Mouse (Mus musculus): Measurements from ENCODE around the gene Ing2.
A peak's percentile ranks its signal among the peaks of the same experiment; 100 is the strongest.

Ing2 gene

DNA sequence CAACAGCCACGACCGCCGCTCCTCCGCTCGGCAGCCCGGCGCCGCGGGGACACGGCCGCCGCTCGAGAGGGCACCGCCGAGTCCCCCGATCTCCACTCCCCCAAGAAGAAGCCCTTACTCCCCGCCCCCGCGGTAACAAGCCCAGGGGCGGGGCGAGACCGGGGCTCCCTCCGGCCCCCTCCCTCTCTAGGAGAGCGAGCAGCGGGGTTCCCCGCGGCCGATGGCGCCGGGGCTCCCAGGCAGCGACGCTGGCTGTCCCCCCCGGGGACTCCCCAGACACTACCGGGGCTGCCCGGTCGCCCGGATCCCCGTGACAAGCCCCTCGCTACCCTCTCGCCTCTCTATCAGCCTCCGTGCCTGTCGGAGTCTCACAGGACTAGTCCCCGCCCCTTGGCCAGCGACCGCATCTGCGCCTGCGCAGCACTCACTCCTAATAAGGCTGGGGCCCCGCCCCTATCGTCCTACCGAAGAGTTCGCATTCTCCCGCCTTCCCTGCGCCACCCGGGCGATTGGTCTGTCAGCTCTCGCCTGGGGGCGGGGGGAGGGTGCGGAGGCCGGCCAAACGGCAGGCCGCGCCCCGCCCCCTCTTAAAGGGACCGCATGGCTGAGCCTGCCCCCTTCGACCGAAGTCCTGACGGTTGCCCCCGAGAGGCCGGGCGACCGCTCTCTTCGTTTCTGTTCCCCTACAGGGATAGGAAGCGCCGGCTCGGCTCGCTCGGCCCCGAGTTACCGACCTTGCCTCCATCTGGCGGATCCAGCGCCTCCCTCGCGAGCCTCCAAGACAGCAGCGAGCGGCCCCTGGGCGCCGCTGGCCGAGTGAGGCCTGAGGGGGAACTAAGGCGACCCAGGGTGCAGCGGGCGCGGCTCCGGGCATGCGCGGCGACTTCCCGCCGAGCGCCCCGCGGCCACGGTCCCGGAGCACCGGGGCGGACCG, at the start of gene Ing2:
Gene Ing2 (minus strand): TSS at position 780 of the 934 bp plus-strand sequence.
- peak; percentile 100 for DNase-seq

DNA sequence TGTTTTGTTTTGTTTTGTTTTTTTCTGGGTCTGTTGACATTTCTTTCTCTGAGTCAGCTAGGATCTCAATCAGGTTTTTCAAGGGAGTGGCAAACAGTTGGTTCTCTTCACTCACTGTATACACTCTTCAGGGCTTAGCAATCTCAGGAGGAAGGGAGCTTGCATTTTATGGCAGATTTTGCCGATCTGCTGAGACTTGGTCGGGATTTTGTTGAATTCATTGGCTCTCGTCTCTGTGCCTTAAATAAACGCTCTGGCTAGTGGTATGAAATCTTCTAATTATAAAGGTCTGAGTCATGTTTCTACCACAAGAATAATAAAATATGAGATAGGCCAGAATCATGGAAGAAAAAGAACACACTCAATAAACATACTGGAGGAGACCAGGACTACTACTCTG, 46.3 kb upstream of the Ing2 start:
- no peak for DNase-seq

DNA sequence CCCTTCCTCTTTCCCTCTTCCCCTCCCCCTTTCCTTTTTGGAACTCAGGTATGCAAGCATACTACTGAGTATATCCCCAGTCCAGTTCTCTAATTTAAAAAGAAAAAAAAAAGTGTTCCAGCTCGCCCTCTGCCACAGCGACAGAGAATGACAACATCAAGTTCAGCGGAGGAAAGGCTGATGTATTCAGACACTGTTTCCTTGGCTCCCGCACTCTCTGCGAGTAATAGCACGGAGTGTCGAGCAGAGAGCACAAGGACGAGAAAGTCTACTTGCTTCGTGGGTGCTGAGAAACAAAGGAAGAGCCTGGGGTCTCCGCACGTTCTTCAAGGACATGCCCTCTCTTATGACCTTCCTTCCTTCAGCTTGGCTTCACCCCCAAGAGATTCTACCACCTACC, 43.3 kb upstream of the Ing2 start:
- DNase-seq: no peak

DNA sequence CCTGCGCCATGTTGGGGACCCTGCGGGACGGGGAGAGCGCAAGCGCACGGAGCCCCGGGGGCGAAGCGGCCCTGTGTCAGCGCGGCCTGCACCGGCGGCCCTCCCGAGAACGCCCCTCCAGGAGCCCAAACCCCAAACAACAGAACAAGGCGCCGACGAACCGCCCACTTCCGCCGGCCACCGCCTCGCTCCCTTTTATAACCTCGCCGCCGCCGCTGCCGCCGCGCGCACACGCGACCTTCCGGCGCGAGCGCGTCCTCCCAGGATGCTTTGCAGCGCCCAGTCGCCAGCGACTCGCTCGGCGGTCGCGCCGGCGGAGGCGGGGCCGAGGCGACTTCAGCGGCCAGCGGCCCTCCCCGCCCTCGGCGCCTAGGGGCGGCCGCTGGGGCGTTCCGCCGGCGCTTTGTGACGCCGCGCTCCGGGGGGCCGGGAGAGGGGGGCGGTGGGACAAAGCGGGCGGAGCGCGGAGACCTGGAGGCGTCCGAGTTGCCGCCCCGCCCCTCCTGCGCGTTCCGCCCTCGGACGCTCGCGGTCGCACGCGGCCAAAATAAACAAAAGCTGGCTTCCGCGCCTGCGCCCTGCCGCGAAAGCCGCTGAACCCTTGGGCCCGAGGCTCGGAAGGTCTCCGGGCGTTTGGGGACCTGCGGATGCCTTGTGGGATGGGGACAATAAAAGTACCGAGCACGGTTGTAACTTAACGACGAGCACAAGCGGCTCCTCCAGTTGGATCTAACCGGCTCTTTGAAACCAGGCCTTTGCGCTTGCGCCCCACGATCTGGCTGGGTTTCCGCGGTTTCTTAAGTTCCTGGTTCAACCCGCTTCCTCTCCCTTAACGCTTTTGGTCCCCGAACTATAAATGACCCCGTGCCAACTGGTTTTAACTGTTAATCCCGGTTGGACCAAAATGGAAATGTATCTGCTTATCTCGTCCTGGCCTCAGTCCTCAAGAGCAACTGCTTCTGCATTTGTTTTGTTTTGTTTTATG, 38.7 kb upstream of the Ing2 start, which contains the start of gene Cdkn2aip:
Gene Cdkn2aip (minus strand): TSS at position 172 of the 985 bp plus-strand sequence.
- DNase-seq: peak; percentile 95 to 97

DNA sequence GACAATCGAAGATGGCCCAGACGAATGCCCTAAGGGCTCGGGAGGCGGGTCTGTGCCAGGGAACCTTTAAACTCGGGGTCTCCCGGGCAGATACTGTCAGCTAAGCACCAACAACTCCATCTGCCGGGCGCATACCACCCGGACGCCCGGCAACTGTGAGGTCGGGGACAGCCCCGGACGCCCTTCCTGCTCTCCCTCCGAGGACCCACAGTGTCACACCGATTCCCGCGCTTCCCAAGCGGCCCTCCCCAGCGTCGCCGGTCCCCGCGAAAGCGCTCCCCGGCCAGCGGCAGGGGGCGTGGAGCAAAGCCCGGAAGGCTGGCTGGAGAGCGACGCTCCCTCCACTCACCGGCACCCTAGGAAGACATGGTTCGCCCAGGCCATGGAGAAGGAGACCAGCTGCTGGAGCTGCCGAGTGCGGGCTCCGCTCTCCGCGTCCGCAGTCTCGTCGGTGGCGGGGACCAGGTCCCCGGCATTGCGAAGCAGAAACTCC, 37.9 kb upstream of the Ing2 start:
- DNase-seq: no peak

DNA sequence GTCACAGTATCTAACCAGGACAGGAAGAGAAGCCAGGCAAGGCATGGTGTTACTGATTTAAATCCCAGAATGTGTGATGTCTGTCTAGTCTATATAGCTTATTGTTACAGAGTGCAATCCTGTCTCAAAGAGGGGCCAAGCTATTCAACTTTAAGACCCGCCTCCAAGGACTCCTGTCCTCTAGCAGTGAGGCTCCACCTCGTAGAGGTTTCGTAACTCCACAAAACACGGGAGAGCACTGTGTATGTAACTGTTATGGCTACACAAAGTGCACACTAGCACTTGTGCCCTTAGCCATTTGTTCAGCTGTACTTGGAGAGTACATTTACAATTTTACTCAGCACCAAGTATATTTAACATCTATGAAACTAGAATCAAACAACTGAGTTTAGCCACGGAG, 32.8 kb upstream of the Ing2 start:
- DNase-seq: no peak

DNA sequence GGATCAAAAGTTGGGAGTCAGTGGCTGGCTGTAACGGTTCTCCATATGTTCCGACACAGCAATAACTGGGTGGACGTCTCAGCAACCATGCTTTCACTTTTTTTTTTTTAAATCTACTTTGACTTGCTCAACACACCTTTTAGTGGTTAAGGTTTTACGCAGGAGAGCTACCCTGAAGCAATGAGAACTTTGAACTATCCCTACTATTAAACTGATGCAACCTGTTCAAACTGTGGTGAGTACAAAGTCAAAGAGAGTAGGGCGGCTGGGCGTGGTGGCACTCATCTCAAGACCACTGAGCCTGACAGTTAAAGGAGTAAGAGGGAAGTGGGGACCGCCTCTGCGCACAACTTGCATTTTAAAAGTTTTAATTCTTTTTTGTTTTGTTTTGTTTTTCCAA, 31.4 kb upstream of the Ing2 start:
- DNase-seq: no peak

DNA sequence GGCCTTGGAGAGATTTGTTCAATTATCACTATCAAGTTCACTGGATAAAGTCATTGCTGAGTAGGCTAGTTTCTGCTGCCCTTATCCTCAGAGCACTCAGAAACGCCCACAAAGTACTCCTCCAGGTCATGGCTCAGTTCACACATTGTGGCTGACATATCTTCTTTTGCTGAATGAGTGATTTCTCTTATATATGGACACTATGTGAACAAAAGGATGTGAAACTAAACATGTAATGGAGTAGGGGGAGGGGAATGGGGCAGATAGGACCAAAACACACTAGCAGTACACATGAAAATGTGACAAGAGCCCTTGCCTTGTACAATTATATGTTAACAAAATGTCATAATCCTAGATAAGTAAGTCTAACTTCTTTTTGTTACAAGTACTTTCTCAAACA, 27.0 kb upstream of the Ing2 start:
- DNase-seq: no peak

DNA sequence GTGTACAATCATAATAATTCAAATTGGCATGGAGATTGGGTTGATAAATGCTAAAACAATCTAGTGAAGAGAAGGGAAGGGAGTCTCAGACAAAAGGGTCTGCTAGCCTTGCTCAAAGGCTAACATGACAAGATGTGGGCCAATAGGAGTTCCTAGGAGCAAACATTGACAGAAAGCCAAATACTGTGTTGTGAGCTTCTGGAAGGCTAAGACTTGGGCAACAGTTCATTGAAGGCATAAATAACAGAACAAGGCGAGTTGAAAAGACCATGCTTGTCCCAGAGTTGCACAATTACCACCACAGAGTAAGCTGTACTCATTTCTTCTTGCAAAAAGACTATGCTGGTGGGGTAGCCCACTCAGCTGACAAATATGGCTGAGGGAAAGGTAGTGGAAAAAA, 22.3 kb upstream of the Ing2 start:
- no peak for DNase-seq

DNA sequence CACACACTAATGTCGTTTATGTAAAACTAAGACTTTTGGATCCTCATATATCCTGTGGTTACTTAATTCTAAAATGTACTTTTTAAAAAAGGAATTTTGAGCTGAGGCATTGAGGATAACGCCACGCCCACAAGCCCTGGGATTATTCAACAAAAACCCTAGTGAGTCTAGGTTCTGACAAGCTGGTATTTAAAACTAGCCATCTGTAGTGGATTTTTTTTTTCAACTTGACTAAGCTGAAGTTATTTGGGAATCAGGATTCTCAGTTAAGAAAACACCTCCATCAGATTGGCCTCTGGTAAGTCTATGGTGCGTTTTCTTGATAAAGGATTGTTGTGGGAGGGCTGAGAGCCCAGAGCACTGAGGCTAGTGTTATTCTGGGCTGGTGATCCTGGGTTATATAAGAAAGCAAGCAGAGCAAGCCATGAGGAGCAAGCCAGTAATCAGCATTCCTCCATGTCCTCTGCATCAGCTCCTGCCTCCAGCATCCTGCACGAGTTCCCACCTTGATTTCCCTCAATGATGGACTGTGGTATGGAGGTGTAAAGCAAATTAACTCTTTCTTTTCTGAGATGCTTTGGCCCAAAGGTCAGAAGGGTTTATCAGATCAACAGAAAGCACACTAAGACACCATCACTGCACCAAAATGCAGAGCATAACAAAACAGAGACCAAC, 20.2 kb upstream of the Ing2 start:
- no peak for DNase-seq

DNA sequence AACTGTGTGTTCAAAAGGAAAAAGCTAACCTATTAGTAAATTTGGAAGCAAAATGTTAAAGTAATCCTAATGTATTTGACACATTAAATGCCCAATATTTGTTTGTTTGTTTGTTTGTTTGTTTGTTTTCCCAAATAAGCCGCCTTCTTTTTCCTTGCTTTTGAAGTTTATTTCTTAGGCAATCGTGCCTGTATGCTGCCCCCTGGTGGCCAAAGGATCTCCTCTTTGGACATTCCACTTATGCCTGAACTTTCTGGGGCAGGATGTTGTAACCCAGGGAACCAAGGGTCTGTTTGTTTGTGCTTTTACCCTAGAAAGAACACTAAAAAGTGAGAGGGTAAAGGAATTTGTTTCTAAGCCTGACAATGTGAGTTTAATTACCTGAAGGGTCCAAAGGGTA, 17.8 kb upstream of the Ing2 start:
- peak; percentile 88 to 96 for DNase-seq

DNA sequence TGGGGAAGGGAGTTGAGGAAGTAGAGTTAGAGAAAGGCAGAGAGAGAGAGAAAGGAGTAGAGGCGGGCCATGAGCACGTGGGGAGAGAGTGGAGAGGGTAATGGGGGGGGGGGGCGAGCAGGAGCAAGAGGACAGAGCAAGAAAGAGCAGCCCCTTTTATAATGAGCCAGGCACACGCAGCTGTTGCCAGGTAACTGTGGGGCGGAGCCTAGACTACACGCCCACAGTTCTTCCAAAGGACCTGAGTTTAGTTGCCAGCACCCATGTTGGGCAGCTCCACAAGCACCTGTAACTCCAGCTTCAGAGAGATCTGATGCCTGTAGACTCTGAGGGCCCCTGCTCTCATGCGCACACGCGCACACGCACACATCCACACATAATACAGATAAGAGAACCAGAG, 16.5 kb upstream of the Ing2 start:
- no peak for DNase-seq

DNA sequence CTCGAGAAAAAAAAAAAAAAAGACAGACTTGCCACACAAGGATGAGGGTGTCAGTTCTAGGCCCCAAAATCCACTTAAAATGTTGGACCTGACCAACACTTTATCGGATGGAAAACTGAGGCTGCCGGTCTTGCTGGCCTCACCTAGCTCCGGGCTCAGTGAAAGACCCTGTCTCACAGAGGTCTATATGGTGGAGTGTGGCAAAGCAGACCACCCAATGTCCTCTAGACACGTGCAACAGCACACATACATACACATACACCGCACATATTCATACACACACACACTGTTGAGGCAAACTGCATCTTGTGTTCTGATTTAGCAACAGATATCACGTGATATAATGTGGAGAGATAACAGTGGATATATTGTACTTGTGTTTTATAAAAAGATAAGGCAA, 15.9 kb upstream of the Ing2 start:
- no peak for DNase-seq

DNA sequence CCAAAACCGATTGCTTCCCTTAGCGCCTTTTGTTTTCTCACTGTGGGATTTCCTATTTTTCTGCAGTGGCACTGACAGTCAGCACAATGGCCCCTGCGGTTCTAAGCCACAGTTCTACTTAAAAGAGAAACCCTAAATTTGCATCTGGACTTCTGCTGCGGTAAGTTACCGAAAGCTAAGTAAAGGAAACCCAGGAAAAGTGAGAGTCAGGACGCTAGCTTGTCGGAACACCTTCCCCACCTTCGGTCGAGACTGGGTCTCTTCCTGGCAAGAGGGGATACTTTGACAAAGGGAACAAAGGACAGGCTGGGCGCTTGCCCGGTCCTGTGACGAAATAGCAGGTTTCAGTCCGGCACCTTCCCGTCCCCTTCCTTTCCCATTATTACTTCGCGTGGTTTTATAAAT, 15.3 kb upstream of the Ing2 start:
- DNase-seq: no peak

DNA sequence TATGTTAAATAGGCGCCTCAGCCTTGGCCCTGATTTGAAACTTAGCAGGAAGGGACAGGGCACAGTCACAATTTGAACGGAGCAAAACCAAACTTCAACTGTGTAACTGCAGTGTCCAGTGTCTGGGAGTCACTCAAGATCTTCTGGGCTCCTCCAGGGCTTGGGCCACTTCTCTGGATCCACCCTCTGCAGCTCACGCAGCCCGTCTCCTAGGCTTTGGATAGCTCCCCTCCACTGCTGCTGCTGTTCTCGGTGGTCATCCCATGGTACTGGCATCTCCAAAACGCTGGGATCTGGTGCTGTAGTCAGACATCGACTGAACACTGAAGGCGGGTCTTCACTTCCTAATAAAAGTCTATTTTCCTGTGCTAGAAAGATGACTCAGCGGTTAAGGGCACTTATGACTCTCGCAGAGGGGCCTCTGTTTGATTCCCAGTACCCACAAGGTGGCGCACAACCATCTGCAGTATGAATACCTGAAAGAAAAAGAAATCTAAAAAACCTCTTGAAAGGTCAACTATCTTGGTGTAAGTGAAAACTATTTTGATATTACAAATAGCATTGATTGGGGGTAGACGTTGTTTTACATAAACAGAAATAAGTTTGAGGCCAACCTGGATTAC, 14.5 kb upstream of the Ing2 start:
- peak in 1 of 2 experiments; percentile 30 for DNase-seq

DNA sequence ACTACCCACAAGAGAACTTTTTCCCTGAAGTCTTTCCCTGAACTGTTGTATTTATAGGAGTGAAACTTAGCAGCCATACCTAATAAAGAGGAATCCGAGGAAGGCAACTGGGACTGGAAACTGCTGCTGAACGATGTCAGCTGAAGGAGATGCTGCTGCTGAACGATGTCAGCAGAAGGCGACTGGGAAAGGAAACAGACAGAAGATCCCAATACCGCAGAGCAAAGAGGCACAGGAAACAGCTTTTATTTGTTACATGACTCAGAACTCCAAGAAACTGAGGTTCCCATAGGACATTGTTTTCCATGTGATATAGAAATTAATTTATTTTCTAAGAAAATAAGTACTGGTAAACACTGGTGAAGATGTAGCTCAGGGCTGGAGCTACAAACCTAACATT, 9.1 kb upstream of the Ing2 start:
- DNase-seq: no peak

DNA sequence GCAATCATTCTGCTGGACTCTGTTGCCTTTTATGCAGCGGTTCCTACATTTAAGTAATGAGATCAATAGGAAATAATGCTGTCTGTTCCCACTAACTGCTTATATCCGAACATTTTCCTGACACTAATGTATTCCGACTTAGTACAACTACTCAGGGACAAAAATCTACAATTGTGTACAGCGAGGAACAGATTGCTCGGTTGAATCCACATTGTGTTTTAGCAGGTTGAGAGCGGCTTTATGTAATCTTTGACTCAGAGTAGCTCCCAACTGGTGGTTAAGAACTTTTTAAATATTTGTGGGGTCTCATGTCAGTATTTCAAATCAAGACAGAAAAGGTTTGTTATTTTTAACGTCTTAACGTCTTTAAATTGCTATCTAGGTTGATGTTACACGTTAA, 8.6 kb upstream of the Ing2 start:
- no peak for DNase-seq

DNA sequence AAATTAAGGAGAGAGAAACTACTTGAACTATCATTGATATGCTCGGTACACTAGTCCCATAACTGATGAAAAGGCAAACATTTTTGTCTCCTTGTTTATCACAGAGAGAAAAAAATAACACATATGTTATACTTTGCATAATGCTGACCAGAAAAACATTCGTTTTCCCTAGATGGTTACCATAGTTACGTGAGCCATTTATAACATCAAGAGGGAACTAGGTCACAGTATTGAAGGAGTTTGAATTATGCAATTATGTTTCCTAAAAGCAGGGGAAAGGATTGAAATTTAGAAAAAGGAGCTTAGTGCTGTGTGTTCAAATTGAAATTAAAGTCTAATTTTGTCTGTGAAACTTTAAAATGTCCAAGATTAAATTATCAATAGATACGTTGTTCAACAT, 5.0 kb upstream of the Ing2 start:
- DNase-seq: no peak

DNA sequence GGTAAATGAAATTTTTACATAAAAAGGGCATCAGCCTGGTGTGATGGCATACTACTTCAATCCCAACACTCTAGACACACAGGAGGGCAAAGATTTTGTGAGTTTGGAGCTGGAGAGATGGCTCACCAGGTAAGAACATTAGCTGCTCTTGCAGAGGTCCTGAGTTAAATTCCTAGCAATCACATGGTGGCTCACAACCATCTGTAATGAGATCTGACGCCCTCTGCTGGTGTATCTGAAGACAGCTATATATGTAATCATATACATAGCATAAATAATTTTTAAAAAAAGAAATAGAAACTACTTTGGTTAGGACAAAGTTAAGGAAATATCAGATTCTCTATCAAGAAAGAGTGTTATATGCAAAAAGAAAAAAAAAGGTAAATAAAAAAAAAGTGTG, 4.2 kb upstream of the Ing2 start:
- DNase-seq: no peak

DNA sequence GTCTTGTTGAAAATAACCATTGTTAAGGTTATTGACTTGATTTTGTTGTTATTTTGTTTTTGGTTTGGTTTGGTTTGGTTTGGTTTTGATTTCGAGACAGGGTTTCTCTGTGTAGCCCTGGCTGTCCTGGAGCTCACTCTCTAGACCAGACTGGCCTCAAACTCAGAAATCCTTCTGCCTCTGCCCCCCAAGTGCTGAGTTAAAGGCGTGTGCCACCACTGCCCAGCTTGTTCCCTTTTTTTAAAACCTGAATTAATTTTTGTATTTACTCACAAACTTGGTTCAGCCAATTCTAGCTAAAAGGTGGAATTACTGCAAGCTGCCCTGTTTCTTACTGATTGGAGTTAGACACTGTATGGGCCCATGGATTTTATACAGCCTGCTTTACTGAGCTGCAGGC, 1.3 kb upstream of the Ing2 start:
- DNase-seq: no peak

DNA sequence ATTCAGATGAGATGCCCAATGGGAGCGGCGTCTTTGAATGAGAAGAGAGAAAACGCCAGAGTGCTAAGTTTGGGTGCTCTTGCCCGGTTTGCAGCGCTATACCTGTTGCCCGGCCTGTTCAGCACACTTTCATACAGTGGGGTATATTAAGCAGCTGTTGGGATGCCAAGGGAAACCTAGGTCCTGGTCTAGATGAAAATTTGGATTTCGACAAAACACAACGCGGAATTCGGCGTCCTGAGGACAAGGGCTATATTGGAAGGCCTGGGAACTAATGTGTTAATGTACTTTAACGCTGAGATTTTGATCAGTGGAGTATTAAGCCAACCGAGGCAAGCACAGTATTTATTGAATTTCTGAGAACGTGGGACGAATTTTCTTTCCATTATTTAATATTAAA, 868 bp upstream of the Ing2 start:
- peak; percentile 17 to 20 for DNase-seq

DNA sequence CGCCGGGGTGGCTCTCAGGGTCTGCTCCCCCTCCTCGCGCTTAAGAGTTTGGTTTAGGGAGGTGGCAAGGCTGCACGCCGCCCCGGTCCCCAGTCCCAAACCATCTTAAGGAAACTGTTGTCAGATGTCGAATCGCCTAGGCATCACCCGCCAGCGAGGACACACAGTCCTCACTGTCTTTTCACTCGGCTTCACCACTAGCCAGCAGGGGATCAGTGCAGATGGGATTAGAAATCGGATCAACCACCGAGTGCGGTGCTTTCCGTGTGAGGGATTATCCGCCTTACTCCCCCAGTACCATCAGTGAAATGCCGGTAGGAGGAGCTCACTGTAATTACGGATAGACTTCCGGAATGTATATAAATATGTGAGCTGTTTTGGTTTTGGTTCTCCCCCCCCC, 430 bp upstream of the Ing2 start:
- DNase-seq: no peak
